Mouse (Mus musculus): ENCODE data around the gene Gpr162. TPM values are rescaled to one million over a fixed set of nuclear protein-coding genes. Genes with fewer than 3 reads are reported as not detected.

Gpr162 gene
- total RNA-seq, 4 experiments from 2014 or later = 0.31 to 1.6 (median 0.74) TPM

- no peak for DNase-seq (ENCODE audit: low spot score)
Observed at GRCm38 (mm10) chr6:124883351-124883750, 19.6 kb upstream of the Gpr162 start.

GRCm38 (mm10) chr6:124881821-124882220 lies 18.0 kb upstream of the Gpr162 start:
- DNase-seq (ENCODE audit: low spot score) = no peak

GRCm38 (mm10) chr6:124879390-124879789 lies 15.6 kb upstream of the Gpr162 start:
- DNase-seq (ENCODE audit: low spot score) = no peak

GRCm38 (mm10) chr6:124874348-124874747 lies 10.6 kb upstream of the Gpr162 start:
- DNase-seq (ENCODE audit: low spot score) = no peak

GRCm38 (mm10) chr6:124866560-124866959 lies 2.8 kb upstream of the Gpr162 start:
- no peak for DNase-seq (ENCODE audit: low spot score)

- no peak for DNase-seq (ENCODE audit: low spot score)
Observed at GRCm38 (mm10) chr6:124865766-124866362, 2.1 kb upstream of the Gpr162 start.

- DNase-seq (ENCODE audit: low spot score) = no peak
Observed at GRCm38 (mm10) chr6:124863125-124863657, 592 bp downstream of the Gpr162 start.

GRCm38 (mm10) chr6:124862406-124863124 lies 1.2 kb downstream of the Gpr162 start:
- no peak for DNase-seq (ENCODE audit: low spot score)

GRCm38 (mm10) chr6:124861802-124862201 lies 2.0 kb downstream of the Gpr162 start:
- DNase-seq (ENCODE audit: low spot score) = no peak

GRCm38 (mm10) chr6:124861266-124861665 lies 2.5 kb downstream of the Gpr162 start:
- DNase-seq (ENCODE audit: low spot score) = no peak

GRCm38 (mm10) chr6:124860511-124860910 lies 3.3 kb downstream of the Gpr162 start:
- DNase-seq (ENCODE audit: low spot score) = no peak

- peak; percentile 85 for DNase-seq (ENCODE audit: low spot score)
Observed at GRCm38 (mm10) chr6:124859725-124860124, 4.1 kb downstream of the Gpr162 start.

GRCm38 (mm10) chr6:124858561-124859318 lies 5.0 kb downstream of the Gpr162 start:
- no peak for DNase-seq (ENCODE audit: low spot score)

GRCm38 (mm10) chr6:124857840-124858530 lies 5.8 kb downstream of the Gpr162 start:
- DNase-seq (ENCODE audit: low spot score) = no peak

GRCm38 (mm10) chr6:124856916-124857839 lies 6.6 kb downstream of the Gpr162 start, which contains the start of gene P3h3:
P3h3 (minus strand) TSS chr6:124857752.
- peak; percentile 74 for DNase-seq (ENCODE audit: low spot score)

GRCm38 (mm10) chr6:124856321-124856720 lies 7.5 kb downstream of the Gpr162 start:
- no peak for DNase-seq (ENCODE audit: low spot score)

- DNase-seq (ENCODE audit: low spot score) = no peak
Observed at GRCm38 (mm10) chr6:124854647-124855046, 9.1 kb downstream of the Gpr162 start.

GRCm38 (mm10) chr6:124850535-124850934 lies 13.2 kb downstream of the Gpr162 start:
- DNase-seq (ENCODE audit: low spot score) = no peak

GRCm38 (mm10) chr6:124847305-124847704 lies 16.5 kb downstream of the Gpr162 start:
- DNase-seq (ENCODE audit: low spot score) = peak; percentile 92
